Mouse (Mus musculus): Measurements from ENCODE around the gene Fam168b.

The Fam168b gene

DNA sequence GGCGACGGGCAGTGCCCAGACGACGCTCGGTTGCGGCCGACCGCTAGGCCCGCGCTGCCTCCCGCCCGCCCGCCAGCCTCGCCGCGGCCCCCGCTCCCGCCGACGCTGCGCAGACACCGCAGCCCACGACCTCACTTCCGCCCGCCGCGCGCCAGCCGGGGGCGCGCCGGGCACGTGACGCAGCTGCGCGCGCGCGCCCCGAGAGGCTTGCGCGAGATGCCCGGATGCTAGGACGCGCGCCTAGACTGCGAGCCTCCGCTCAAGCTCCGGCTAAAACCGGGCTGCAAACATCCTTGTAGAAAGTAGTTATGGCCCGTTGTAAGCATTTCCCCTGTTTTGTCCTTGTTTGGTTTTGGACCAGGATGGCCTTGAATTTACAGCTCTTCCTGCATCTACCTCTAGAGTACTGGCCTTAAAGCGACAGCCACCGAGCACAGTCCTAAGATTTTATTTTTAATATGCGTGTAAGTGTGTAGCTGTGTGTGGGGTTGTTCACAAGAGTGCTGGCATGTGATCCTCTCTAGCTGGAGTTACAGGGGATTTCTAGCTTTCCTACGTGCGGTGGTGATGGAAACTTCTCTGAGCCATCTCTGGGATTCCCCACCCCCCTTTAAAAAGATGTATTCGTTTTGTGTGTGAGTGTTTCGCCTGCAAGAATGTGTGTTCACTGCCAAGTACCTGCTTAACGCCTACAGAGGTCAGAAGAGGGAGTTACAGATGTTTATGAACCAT lies at the start of gene Fam168b:
Gene Fam168b, minus strand, starts transcription at position 179 of the 732 bp plus-strand sequence.
- DNase-seq (ENCODE audit: low spot score) = peak; percentile 77

DNA sequence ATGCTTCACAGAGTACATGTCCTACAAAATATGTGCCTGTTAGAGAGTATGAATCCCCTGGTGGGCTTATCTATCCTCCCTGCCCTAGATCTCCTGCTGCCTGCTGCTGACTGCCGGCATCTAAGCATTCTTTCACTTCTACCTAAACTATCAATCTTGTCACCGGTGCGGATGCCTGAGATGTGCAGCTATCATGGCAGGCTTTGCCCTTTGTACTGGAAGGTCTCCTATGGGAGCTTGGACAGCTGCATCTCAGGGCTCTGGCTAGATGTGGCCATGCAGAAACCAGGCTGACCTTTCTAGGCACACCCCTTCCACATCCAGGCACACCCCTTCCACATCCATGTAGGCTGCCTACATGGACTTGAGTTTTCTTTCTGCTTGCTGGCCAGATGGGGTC lies 49.6 kb upstream of the Fam168b start:
- no peak for DNase-seq (ENCODE audit: low spot score)

DNA sequence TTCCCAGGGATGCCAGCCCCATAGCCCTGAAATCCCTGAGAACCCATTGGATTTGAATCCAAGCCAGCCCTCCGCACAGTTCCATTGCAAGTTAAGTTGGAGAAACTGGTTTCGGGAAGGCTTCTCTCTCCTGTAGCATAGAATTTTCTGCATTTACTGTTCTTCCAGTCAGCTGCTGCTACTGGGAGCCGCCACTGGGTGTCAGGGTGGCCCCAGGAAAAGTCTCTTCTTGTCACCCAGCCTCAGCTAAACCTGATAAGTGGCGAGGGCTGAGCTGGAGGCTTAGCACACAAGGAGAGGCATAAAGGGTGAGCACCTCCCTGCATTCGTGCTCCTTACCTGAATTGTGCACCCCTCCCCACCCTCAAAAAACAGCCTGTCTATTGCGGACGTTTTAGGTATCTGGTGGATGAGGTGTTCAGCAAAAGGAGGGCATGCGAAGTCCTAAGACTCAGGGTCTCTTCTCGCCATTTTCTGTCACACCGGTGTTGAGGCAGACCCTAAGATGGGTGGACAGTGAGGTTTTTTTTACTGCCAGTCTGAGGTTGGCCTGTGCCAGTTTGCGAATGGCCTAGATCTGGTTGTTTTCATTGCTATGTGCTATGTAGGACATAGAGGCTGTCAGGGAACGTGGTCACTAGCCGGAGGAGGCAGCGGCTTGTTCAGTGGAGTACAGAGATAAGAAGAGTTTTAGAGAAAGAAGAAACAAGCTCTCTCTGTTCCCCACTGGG lies 48.9 kb upstream of the Fam168b start:
- no peak for DNase-seq (ENCODE audit: low spot score)

DNA sequence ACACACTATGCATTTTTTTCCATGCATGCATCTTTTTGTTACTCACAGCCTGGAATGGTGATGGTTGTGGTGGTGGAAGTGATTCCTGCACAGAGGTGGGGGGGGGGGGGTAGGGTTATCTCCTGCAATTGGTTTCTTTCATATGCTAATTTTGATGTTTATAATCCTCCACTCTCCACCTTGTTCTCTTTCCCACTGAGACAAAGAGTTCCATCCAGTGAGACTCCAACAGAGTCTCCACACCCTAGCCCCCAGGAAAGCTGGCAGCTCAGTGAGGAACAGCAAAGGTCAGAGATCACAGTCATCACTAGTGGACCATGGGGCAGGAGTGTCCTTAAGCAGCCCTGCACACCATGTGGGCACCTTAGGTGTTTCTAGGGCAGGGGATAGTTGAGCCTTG lies 40.9 kb upstream of the Fam168b start:
- DNase-seq (ENCODE audit: low spot score) = no peak

DNA sequence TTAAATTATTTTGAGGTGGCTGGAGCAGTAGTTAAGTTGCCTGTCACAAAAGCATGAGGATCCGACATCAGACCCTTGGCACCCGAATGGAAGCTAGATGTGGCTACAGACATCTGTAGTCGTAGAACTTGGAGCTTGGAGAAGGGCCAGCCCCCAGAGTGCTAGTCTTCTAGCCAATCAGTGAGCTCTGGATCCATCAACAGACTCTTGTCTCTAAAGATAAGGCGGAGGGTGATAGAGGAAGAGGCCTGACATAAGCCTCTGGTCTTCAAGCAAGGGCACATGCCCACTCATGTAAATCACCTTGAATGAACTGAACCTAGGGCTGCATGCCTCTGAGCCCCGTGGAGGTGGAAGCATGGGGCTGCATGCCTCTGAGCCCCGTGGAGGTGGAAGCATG lies 36.7 kb upstream of the Fam168b start:
- DNase-seq (ENCODE audit: low spot score) = no peak

DNA sequence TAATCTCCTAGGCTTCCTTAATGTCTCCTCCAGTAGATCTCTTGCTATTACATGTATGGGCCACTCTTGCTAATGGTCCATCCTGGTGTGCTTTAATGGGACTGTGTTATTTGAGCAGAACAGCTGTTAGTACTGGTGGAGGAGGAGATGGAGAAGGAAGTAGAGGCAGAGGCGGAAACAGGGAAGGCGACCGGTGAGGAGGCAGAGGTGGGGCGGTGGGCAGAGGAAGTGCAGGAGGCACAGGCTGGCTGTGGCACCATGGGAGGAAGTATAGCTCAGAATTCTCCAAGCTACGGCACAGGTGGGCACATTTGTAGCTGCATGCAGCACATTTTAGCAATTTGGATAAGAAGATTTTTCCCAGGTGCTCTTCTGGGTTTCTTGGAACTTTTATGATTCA lies 30.7 kb upstream of the Fam168b start:
- no peak for DNase-seq (ENCODE audit: low spot score)

DNA sequence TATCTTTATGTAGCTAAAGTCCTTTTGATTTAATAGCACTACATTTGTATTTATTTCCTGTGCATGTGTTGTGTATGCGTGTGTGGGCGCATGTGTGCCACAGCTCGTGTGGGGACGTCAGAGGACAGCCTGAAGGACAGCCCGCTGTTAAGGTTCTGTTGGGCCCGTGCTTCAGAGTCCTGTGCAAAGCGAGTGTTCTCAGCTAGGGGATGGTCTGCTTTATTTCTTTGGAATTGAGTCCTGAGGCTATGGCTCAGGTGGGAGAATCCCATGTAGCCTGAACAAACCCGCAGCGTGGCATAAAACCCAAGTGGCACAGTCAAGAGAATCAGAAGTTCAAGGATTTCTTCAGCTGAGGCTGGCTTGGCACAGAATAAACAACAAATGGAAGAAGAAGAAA lies 28.3 kb upstream of the Fam168b start:
- DNase-seq (ENCODE audit: low spot score) = no peak

DNA sequence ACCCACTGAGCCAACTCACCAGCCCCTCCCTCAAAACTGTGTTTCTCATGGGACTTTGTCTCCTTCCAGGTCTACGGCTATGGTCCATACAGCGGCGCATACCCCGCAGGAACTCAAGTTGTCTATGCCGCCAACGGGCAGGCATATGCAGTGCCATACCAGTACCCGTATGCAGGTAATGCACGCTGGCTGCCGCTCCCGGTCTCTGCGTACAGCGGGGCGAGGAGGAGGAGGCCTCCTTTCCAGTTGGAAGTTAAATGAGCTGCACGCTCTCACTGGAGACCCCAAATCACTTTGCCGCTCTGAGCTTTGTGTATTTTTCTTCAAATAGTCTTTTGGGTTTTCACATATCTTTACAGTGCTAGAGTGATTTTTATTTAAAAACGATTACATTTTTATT lies 26.4 kb upstream of the Fam168b start:
- DNase-seq (ENCODE audit: low spot score) = no peak

DNA sequence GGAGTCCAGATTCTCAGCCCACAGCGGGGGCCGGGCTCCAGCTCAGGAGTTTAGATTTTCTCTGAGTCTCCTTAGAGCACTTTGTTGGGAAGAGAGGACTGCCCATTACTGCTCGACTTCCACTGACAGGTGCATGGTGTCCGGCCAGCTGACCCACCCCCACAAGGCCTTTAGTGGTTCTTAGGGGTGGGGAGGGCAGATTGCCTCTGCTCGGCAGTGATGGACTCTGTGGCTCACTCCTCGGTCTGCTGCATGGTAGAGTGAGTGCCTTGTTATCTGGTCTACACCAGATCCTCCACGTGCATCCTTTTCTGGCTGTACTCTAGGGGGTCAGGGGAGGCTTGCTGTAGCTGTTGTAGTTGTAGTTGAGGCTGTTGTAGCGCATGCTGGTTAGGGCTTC lies 25.5 kb upstream of the Fam168b start:
- DNase-seq (ENCODE audit: low spot score) = no peak

DNA sequence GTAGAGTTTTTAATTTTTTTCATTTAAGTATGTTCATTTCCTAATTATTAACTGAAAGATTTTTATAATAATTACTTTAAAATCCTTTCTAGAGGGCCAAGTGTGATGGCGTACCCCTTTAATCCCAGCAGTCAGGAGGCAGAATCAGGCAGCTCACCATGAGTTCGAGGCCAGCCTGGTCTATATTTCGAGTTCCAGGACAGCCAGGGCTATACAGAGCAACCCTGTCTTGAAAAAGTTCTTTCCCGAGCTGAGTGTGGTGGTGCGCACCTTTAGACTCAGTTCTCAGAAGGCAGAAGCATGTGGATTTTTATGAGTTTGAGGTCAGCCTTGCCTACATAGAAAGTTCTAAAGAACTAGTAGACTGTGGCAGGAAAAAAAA lies 24.7 kb upstream of the Fam168b start:
- DNase-seq (ENCODE audit: low spot score) = no peak

DNA sequence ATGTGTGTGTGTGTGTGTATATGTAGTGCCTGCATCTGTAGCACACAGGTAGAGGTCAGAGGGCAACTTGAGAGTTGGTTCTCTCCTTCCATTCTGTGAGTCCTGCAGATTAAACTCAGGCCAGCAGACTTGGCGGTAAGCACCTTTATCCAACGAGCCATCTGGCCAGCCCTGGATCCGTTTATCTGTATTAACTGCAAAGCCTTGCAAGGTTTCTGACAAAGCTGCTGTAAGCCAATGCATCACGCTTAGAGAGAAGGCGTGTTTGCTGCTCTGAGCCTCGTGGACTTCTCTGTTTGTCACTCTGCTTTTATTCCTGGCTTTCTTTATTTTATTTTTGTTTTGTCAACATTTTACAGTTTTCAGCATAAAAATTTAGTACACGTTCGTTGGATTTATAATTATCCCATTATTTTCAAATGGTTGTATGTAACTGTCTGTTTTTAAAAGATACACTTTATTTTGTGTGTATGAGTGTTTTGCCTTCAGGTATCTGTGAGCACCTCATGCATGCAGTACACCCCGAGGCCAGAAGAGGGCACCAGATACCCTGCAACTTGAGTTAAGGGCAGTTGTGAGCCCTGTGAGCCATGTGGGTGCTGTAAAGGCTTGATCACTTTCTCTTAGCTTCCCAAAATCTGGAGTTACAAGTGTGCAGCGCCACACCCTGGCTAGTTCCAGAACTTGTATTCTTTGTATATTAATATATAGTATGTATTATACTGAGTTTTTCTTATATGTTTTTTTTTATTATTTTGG lies 24.1 kb upstream of the Fam168b start:
- peak; percentile 80 for DNase-seq (ENCODE audit: low spot score)

DNA sequence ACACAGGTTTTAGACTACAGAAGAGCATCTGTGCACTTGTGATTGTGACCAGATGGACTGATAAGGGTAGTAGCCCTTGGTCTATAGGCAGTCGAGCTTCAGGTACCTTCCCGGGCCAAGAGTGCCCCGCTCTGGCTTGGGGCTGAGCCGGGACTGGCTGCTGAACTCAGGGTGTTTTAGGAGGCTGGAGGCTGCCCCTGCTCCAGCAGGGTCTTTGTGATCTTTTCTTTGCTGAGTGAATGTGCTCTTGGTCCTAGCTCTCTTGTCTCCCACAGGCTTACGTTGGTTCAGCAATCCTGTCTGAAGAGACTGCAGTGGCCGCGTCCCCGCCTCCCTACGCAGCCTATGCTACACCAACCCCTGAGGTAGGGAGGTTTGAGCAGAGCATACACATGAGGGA lies 23.0 kb upstream of the Fam168b start:
- DNase-seq (ENCODE audit: low spot score) = no peak

DNA sequence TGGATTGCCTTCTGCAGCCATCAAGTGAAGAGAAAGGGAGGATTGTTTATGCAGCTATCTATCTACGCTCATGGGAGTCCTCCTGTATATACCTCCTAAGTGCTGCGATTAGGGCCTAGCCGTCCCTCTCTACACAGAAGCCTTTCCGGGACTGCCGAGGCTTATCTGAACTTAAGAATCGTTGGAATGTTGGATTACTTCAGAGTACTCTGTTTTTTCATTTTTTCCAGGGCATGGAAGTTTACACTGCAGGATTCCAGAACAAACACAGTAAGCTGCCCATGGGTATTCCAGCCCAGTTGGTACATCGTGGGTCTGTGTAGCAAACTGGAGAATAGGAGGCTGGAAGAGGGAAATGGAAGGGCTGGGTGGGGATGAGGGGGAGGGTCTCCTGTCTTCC lies 21.4 kb upstream of the Fam168b start:
- no peak for DNase-seq (ENCODE audit: low spot score)

DNA sequence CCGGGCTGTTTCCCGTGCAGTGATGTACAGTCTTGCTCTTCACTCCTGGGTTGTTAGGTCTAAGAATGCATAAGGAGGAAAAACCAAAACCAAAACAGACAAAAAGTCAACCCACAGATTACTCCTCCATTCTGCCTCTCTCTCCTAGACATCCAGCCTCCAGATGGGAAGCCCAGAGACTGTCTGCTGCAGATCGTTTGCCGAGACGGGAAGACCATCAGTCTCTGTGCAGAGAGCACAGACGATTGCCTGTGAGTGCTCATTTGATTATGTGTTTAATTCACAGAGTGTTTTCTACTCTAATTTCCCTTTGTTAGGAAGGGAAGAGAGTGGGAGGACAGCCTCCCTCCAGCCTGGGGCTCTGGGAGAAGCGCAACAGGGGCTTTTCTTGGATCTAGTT lies 20.5 kb upstream of the Fam168b start:
- DNase-seq (ENCODE audit: low spot score) = no peak

DNA sequence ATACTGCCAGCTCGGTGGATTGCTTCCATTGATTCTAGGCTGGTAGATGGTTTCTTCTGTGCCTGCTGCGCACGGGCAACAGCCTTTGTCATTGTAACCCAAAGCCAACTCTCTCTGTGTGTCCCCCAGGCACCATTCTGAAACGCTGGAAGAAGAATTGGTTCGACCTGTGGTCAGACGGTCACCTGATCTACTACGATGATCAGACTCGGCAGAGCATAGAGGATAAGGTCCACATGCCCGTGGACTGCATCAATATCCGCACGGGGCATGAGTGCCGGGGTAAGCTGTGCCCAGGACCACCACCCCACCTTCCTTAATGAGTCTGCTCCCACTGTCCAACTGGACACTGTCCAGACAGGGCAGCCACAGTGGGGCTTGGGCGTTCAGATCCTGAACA lies 20.0 kb upstream of the Fam168b start:
- DNase-seq (ENCODE audit: low spot score) = no peak

DNA sequence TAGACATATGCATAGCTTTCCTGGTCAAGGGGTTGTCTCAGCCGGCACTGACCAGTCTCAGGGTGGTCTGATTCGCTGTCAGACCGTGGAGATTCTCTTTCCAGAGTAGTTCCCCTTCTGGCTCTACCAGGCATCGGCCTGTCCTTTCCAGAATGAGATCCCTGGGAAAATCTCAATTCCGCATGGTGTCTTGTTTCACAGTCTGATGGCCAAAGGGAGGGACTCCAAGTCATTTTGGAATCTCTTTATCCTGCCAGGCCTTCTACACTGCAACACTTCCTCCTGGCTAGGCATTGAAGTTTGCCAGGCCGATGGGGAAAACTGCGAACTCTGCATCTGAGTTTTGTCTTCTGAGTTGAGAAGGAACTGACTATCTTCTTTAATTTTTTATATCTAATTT lies 17.3 kb upstream of the Fam168b start:
- no peak for DNase-seq (ENCODE audit: low spot score)

DNA sequence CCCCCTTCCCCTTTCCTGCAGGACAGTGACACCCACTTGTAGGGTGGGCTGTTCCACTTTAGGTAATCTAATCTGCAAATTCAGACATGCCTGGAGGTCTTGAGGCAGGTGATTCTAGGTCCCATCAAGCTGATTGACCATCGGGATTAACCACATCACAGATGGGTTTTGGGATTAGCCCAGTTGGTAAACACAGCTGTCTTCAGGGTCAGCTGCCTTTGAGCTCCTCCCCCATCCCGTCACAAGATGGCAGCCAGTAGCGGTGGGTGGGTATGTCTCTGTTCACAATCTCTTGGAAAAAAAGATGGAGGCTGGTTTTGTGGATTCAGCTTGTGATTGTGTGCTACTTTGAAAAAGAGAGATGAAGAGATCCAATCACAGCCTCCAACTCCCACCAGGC lies 16.9 kb upstream of the Fam168b start:
- DNase-seq (ENCODE audit: low spot score) = no peak

DNA sequence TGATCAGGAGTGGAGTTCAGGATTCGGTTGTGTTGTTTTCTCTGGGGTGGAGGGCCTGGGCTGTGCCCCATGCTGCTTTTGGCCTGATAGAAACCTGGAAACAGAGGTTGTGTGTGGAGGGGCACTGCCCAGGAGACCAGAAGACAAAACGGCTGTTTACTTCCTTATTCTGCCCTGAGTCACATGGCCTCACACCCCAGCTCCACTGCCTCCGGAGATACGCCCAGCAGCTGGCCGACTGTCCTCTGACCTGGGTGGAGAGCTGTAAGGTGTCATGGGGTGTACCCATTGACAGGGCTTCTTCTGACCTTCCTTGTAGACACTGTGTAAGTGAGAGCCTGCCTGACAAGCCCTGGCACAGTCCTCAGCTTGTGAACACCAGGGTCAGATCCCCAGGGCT lies 15.8 kb upstream of the Fam168b start:
- DNase-seq (ENCODE audit: low spot score) = no peak

DNA sequence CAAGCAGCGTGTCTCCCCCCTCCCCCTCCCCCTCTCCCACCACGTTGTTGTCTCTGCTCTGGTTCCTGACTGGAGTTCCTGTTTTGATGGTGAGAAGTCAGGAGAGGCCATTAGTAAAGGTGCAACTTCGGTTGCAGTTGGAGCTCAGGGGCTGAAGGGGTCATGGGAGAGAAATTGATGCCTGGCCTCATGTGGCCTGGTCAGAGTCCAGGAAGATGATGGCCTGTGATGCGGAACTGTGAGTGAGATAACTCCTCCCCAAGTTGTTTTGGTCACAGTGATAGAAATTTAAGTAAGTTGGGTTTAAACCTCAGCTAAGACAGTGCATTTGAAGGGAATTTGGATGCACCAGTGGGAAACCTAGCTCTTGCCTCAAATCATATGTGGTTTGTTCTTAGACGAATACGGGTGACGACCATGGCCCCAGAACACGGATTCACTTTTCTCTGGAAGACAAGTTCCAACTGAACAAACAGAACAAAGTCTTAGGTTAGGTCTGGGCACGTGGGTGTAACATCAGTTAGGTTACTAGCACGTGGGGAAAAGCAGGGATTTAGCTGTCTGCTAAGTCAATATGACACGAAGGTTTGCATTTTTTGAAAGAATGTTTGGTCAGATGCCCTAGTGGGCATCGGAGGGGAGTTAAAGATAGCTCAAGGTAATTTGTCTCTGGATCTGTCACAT lies 12.3 kb upstream of the Fam168b start:
- DNase-seq (ENCODE audit: low spot score) = no peak

DNA sequence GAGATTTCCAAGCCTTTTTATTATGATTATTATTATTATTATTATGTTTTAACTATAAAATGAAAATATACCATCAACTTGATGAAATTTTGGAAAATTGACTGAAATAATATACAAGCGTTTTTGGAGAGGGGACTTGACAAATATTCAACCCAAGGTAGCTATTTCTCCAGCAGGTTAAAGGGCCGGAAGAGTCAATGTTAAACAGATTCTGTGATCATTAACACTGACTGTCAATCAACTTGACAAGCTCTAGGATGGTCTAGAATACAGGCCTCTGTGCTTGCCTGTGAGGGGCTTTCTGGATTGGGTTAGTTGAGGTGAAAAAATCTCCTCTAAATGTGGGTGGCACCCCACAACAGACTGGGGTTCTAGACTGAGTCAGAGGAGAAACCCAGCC lies 10.9 kb upstream of the Fam168b start:
- no peak for DNase-seq (ENCODE audit: low spot score)

DNA sequence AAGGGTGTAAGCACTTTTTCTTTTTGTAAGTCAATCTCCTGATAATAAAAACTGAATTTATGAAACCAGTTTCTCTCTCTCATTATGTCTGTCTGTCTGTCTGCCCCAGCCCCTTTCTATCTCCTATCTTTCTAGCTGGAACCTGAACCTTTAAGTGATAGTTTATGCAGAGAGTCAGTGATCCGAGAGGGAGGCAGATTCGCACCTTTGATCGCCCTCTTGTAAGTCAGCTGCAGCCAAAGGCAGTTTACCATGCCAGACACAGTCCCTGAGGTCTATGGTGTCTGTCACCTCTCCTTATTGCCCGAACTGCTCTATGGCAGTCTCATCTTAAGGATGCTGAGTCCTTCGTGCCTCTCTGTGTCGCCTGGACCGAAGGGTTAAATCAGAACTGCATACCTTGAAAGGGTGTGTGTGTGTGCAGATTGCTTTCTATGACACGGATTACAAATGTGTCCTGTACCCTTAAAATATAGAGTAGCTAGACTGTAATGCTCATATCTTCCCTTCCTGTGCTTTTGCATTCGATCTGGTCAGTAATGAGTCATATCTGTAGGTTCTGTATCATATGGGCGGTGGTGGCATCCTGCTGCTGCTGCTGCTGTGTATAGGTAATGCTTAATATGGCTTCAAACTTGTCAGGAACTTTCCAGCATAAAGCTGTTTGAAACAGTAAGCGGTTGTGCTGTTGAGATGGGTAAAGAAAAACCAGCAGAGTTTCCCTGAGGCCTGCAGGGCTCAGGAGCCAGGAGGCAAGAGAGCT lies 9.4 kb upstream of the Fam168b start:
- no peak for DNase-seq (ENCODE audit: low spot score)

DNA sequence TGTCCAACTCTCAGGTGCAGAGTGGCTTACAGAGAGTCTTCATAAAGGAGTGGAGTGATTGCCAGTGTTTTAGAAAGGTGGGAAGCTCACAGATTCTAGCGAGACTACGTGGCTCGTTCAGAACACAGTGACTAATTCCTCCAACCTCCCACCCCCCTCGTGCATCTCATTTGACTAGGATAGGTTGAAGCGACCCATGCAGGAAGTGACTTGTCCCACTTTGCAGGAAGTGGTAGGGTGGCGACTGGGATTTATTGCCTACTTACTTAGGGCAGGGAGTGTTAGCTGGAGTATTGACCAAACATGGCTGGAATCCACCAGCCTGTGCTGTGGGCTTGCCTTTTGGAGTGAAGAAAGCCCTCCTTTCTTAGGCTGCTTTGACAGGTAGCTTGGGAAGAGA lies 8.7 kb upstream of the Fam168b start:
- DNase-seq (ENCODE audit: low spot score) = no peak

All from c-Kit-positive CD71-positive TER-119-positive erythroid progenitor cells, embryonic 14.5 days (primary cell).